Mouse (Mus musculus): Measurements from ENCODE around the gene Gm2237. TPM values are rescaled to one million over a fixed set of nuclear protein-coding genes. Genes with fewer than 3 reads are reported as not detected.
"Not testable (repeated sequence)": the region's sequence is repeated elsewhere in the genome, so short reads cannot be mapped to it uniquely, and the experiment has no call there.

Gm2237 gene
- 1.8 and 2.0 TPM in 2 replicates for polyA plus RNA-seq (2015; fragmentation: Nextera tagmentation; extraction: Ambion mirVana)

DNA sequence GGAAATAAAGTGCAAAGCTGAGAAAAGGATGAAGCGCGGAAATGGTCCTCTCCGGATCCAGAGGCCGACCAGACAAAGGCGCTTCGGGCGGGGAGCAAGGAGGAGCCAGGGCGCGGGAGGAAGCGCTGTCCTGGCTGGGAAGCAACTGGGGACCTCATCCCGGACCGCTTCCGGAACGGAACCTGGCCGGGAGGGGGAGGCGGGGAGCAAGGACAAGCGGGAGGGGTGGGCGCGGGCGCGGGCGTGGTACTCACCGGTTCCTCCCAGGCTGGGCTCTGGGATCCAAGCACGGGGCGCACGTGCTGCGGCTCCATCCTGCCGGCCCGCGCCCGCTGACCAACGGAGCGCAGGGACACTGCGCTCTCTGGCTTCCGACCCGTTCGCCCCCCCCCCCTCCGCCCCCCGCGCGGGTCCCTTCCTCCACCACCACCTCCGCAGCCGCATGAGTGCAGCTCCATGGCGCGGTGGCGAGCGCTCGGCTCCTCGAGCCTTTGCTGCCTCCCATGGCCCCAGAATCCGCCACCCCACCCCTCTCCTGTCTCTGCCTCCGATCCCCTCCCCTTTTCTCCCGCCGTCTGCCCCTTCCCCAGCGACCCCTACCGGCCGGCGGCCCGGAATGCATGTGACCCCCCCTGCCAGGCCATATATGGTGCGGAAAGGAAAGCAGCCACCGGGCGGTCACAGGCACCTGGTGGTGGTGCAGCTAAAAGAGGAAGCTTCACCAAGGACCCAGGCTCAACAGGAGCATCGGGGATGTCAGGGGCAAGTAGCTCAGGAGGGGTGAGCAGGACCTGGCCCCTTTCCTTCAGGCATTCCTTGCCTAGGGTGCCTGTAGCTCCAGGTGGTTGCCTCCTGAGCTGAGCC lies at the start of gene Gm2237:
TSS of gene Gm2237 (minus strand) at position 332 of the 864 bp plus-strand sequence.
- not testable (repeated sequence) for H3K4me1 ChIP-seq (ENCODE audit: control insufficient read depth, insufficient read depth, low read length); H3K27ac ChIP-seq (ENCODE audit: low read length); H3K27me3 ChIP-seq (ENCODE audit: control insufficient read depth, insufficient read depth, low read length); ATAC-seq (ENCODE audit: insufficient read depth, low FRiP score); H3K36me3 ChIP-seq (ENCODE audit: control insufficient read depth, insufficient read depth, low read length); H3K9me3 ChIP-seq (replicated peaks; ENCODE audit: control insufficient read depth, low read length)
- H3K4me3 ChIP-seq (replicated peaks; ENCODE audit: low read length) = peak within 1 kb of the TSS; percentile 45
- H3K9ac ChIP-seq (ENCODE audit: low read length) = peak within 1 kb of the TSS; percentile 69
- WGBS = 1% methylated on average over 20 of the region's 62 CpGs
- peak within 1 kb of the TSS; percentile 44 for H3K4me2 ChIP-seq (ENCODE audit: low read depth, low read length)

- WGBS = 71% methylated on average over 1 of the region's 2 CpGs
- H3K27me3 ChIP-seq (ENCODE audit: control insufficient read depth, insufficient read depth, low read length); H3K4me1 ChIP-seq (ENCODE audit: control insufficient read depth, insufficient read depth, low read length); H3K4me2 ChIP-seq (ENCODE audit: low read depth, low read length); ATAC-seq (ENCODE audit: insufficient read depth, low FRiP score); H3K9ac ChIP-seq (ENCODE audit: low read length); H3K4me3 ChIP-seq (replicated peaks; ENCODE audit: low read length); H3K27ac ChIP-seq (ENCODE audit: low read length); H3K9me3 ChIP-seq (replicated peaks; ENCODE audit: control insufficient read depth, low read length); H3K36me3 ChIP-seq (ENCODE audit: control insufficient read depth, insufficient read depth, low read length): not testable (repeated sequence)
Measured at GRCm38 (mm10) chr14:19602481-19602880, 17.5 kb upstream of the Gm2237 start, which contains the start of gene Gm5458. Gene Gm5458, minus strand, starts transcription at chr14:19602581.

- not testable (repeated sequence) for H3K9me3 ChIP-seq (replicated peaks; ENCODE audit: control insufficient read depth, low read length); H3K36me3 ChIP-seq (ENCODE audit: control insufficient read depth, insufficient read depth, low read length); H3K27me3 ChIP-seq (ENCODE audit: control insufficient read depth, insufficient read depth, low read length); H3K4me1 ChIP-seq (ENCODE audit: control insufficient read depth, insufficient read depth, low read length); H3K9ac ChIP-seq (ENCODE audit: low read length); H3K4me2 ChIP-seq (ENCODE audit: low read depth, low read length); ATAC-seq (ENCODE audit: insufficient read depth, low FRiP score); H3K27ac ChIP-seq (ENCODE audit: low read length); H3K4me3 ChIP-seq (replicated peaks; ENCODE audit: low read length)
- WGBS = 83% methylated on average over 1 of the region's 3 CpGs
Measured at GRCm38 (mm10) chr14:19549863-19550262, 35.1 kb downstream of the Gm2237 start, which contains the start of gene Gm2244. Gene Gm2244, minus strand, starts transcription at chr14:19549963.

Other genes with a start within 250 kb of the Gm2237 start
- not detected in 2 replicates for gene Gm21738, start 166.2 kb downstream of the Gm2237 start, polyA plus RNA-seq (2015; fragmentation: Nextera tagmentation; extraction: Ambion mirVana)
- gene Gm2244, start 35.2 kb downstream of the Gm2237 start, polyA plus RNA-seq (2015; fragmentation: Nextera tagmentation; extraction: Ambion mirVana) = 0.29 TPM in 1 of 2 replicates, not detected in the other
- gene Gm5458, start 17.4 kb upstream of the Gm2237 start, polyA plus RNA-seq (2015; fragmentation: Nextera tagmentation; extraction: Ambion mirVana) = not detected in 2 replicates
- gene Nid2, start 166.1 kb upstream of the Gm2237 start, polyA plus RNA-seq (2015; fragmentation: Nextera tagmentation; extraction: Ambion mirVana) = 94.3 and 99.5 TPM in 2 replicates
- gene Rtraf, start 238.7 kb upstream of the Gm2237 start, polyA plus RNA-seq (2015; fragmentation: Nextera tagmentation; extraction: Ambion mirVana) = 158 and 183 TPM in 2 replicates

All from stomach, embryonic 16.5 days (tissue).